Mouse (Mus musculus) heart, embryonic 14.5 days (tissue): Measurements from ENCODE around the gene Inka2. TPM values are rescaled to one million over a fixed set of nuclear protein-coding genes. Genes with fewer than 3 reads are reported as not detected.
A peak's percentile ranks its signal among the peaks of the same experiment; 100 is the strongest.

Source experiments
- ATAC-seq: fragments of 200-750 bp; cut with Nextera tagmentation; 2 replicates; pipeline ENCODE4 v1.8.0; 2017; ENCODE audit warnings: low read depth, moderate TSS enrichment; ENCODE audit not compliant: insufficient number of reproducible peaks, insufficient read depth, low FRiP score
- H3K27ac ChIP-seq, 2 experiments: fragments of 200-500 bp in 1 of 2; fragments of 300-500 bp in 1 of 2; sonication (generic) in 1 of 2; replicated peaks in 1 of 2; 2 replicates each; pipeline ENCODE4 v1.5.1; 2012 to 2014; ENCODE audit warnings: low read depth in 2 of 2, low read length in 2 of 2, control low read depth in 1 of 2, mild to moderate bottlenecking in 1 of 2, mixed read lengths in 1 of 2; ENCODE audit not compliant: control insufficient read depth in 1 of 2, insufficient read depth in 1 of 2
- H3K27me3 ChIP-seq: fragments of 300-500 bp; sonication (generic); 2 replicates; pipeline ENCODE4 v1.6.1; 2014; ENCODE audit warnings: mild to moderate bottlenecking, low read length, control low read depth; ENCODE audit not compliant: control insufficient read depth, insufficient read depth
- H3K36me3 ChIP-seq: fragments of 300-500 bp; sonication (generic); 2 replicates; pipeline ENCODE4 v1.6.1; 2014; ENCODE audit warnings: mild to moderate bottlenecking, control low read depth, low read length, mixed read lengths; ENCODE audit not compliant: control insufficient read depth, insufficient read depth
- H3K4me1 ChIP-seq, 2 experiments: fragments of 200-500 bp in 1 of 2; fragments of 300-500 bp in 1 of 2; sonication (generic) in 1 of 2; 2 replicates each; pipeline ENCODE4 v1.6.1; 2012 to 2014; ENCODE audit warnings: low read length in 2 of 2, control low read depth in 1 of 2, mixed read lengths in 1 of 2; ENCODE audit not compliant: control insufficient read depth in 2 of 2, insufficient read depth in 2 of 2
- H3K4me2 ChIP-seq: fragments of 300-500 bp; sonication (generic); 2 replicates; pipeline ENCODE4 v1.6.1; 2014; ENCODE audit warnings: mild to moderate bottlenecking, low read length
- H3K4me3 ChIP-seq, 2 experiments: fragments of 200-500 bp in 1 of 2; fragments of 300-500 bp in 1 of 2; sonication (generic) in 1 of 2; 2 replicates each; pipeline ENCODE4 v1.5.1; 2012 to 2014; ENCODE audit warnings: low read length in 2 of 2, mild to moderate bottlenecking in 2 of 2, control low read depth in 1 of 2, low read depth in 1 of 2, moderate library complexity in 1 of 2; ENCODE audit not compliant: control insufficient read depth in 1 of 2, insufficient read depth in 1 of 2
- H3K9ac ChIP-seq: fragments of 300-500 bp; sonication (generic); 2 replicates; pipeline ENCODE4 v1.6.1; 2014; ENCODE audit warnings: mild to moderate bottlenecking, low read length
- H3K9me3 ChIP-seq: fragments of 300-500 bp; sonication (generic); 2 replicates; pipeline ENCODE4 v1.6.1; 2016; ENCODE audit warnings: low read length, control low read depth; ENCODE audit not compliant: control insufficient read depth
- WGBS: fragments of 180-500 bp; shearing (Covaris S2); extraction: QIAGEN DNeasy Blood & Tissue Kit; methylation state at CpG from one replicate; pipeline ENCODE4 v1.1.7; 2014; 5-methylcytosine and 5-hydroxymethylcytosine counted together
- polyA plus RNA-seq: library from polyadenylated mRNA; unstranded; fragments of >200 nt; fragmentation: Nextera tagmentation; extraction: Ambion mirVana; gene quantifications from 2 replicates; pipeline ENCODE4 v1.2.1, GENCODE M21; 2014

The Inka2 gene
- polyA plus RNA-seq, 1 experiment from 2014 or later, result 1.7 TPM

DNA sequence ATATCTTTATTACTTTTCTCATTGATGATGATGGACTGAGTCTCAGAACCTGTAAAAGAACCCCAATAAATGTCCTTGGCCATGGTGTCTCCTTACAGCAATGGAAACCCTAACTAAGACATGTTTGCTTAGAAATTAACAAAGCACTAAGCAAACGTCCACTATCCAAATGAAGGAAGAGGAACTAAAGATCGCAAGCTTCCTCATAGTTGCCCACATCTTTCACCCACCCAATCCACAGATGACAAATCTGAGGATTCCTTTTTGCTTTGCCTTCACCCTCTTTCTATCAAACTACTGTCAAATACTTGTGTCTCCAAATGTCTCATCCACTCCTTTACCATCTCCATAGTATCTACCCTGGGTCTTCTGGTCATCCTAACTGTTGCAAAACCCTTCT is 15.9 kb upstream of the Inka2 start:
- WGBS, result 96% methylated on average over 2 of the region's 2 CpGs
- no peak for ATAC-seq
- peaks cover 2 to 5% of the 10 kb centered on the region in 2 experiments; a peak in 3 of 4 replicates for H3K4me1 ChIP-seq
- H3K9me3 ChIP-seq, result no peaks in the 10 kb centered on the region
- no peak overlapping the region for H3K9ac ChIP-seq
- no peak overlapping the region for H3K4me3 ChIP-seq
- H3K27me3 ChIP-seq, result 0 out of 2 replicates have a peak, but pooled peaks cover 5% of the 10 kb centered on the region
- peaks cover 13% of the 10 kb centered on the region for H3K36me3 ChIP-seq
- H3K4me2 ChIP-seq, result peak overlapping the region; percentile 84; the same call in 1 of the 2 replicates
- H3K27ac ChIP-seq, result no peak overlapping the region

- no peak for ATAC-seq
- H3K36me3 ChIP-seq, result no peaks in the 10 kb centered on the region
- WGBS, result 55% methylated on average over 14 of the region's 14 CpGs
- H3K4me1 ChIP-seq, result peaks cover 21 to 31% of the 10 kb centered on the region in 2 experiments
- no peak overlapping the region for H3K27ac ChIP-seq
- no peak overlapping the region for H3K4me2 ChIP-seq
- H3K4me3 ChIP-seq, result no peak overlapping the region
- H3K9ac ChIP-seq, result no peak overlapping the region
- no peaks in the 10 kb centered on the region for H3K9me3 ChIP-seq
- 0 out of 2 replicates have a peak, but pooled peaks cover 5% of the 10 kb centered on the region for H3K27me3 ChIP-seq
Observed at GRCm38 (mm10) chr3:105693327-105694080, 10.9 kb upstream of the Inka2 start.

GRCm38 (mm10) chr3:105695476-105696386 is 8.7 kb upstream of the Inka2 start:
- H3K27ac ChIP-seq, result peak overlapping the region; percentile 95 to 97
- peak overlapping the region; percentile 12 to 13 for H3K4me3 ChIP-seq
- 22% methylated on average over 20 of the region's 20 CpGs for WGBS
- H3K4me1 ChIP-seq, result peaks cover 26 to 50% of the 10 kb centered on the region in 2 experiments
- no peaks in the 10 kb centered on the region for H3K9me3 ChIP-seq
- peak overlapping the region; percentile 58 for H3K4me2 ChIP-seq
- H3K9ac ChIP-seq, result peak overlapping the region; percentile 66
- H3K27me3 ChIP-seq, result 0 out of 2 replicates have a peak, but pooled peaks cover 5% of the 10 kb centered on the region
- no peaks in the 10 kb centered on the region for H3K36me3 ChIP-seq
- ATAC-seq, result peak; percentile 82

GRCm38 (mm10) chr3:105696387-105697147 is 7.8 kb upstream of the Inka2 start:
- peaks cover 30 to 59% of the 10 kb centered on the region in 2 experiments for H3K4me1 ChIP-seq
- H3K9ac ChIP-seq, result peak overlapping the region; percentile 66
- no peak overlapping the region for H3K4me3 ChIP-seq
- peak overlapping the region; percentile 58 for H3K4me2 ChIP-seq
- no peaks in the 10 kb centered on the region for H3K36me3 ChIP-seq
- peak overlapping the region; percentile 95 to 97 for H3K27ac ChIP-seq
- H3K27me3 ChIP-seq, result 0 out of 2 replicates have a peak, but pooled peaks cover 5% of the 10 kb centered on the region
- no peaks in the 10 kb centered on the region for H3K9me3 ChIP-seq
- WGBS, result 56% methylated on average over 17 of the region's 17 CpGs
- ATAC-seq, result no peak

GRCm38 (mm10) chr3:105697148-105697441 is 7.3 kb upstream of the Inka2 start:
- Histone ChIP-seq H3K27ac (no peak overlapping the region), H3K4me1 (peaks cover 35 to 63% of the 10 kb centered on the region in 2 experiments)
- WGBS, result 77% methylated on average over 5 of the region's 5 CpGs

DNA sequence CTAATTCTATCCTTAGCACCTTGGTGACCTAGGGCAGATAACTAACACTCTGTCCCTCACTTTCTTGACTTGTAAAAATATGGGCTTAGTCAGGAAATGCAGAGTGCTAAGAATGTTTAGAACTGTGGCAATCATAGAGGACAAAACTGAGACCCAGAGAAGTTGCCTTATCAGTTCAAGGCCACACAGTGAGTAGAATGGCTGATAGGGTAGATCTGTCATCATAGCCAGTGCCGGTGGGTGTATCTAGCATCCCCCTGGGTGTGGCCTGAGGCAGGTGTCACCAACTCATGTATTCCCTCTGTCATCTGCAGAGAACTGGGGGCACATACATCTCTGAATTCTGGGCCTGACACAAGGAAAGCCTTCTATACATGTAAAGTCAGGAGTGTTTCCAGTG is 6.1 kb upstream of the Inka2 start:
- ATAC-seq, result no peak
- peaks cover 35 to 63% of the 10 kb centered on the region in 2 experiments for H3K4me1 ChIP-seq

More at GRCm38 (mm10) chr3:105697148-105697441, 7.3 kb upstream of the Inka2 start:
- H3K4me3 ChIP-seq, result no peak overlapping the region
- no peaks in the 10 kb centered on the region for H3K36me3 ChIP-seq
- H3K9ac ChIP-seq, result no peak overlapping the region
- H3K9me3 ChIP-seq, result no peaks in the 10 kb centered on the region
- 0 out of 2 replicates have a peak, but pooled peaks cover 1% of the 10 kb centered on the region for H3K27me3 ChIP-seq
- no peak for ATAC-seq
- H3K4me2 ChIP-seq, result no peak overlapping the region

More for the DNA sequence above, 6.1 kb upstream of the Inka2 start:
- H3K4me3 ChIP-seq, result no peak overlapping the region
- H3K9ac ChIP-seq, result no peak overlapping the region
- peak overlapping the region in 1 of 2 experiments; percentile 65; a peak in 1 of 4 replicates for H3K27ac ChIP-seq
- no peaks in the 10 kb centered on the region for H3K9me3 ChIP-seq
- no peak overlapping the region for H3K4me2 ChIP-seq
- H3K27me3 ChIP-seq, result no peaks in the 10 kb centered on the region
- WGBS, result 37% methylated on average over 1 of the region's 1 CpGs
- no peaks in the 10 kb centered on the region for H3K36me3 ChIP-seq
